Mouse (Mus musculus) lung, postnatal 25 days (tissue): Measurements from ENCODE around the gene Tmem191c.

Experiments
- DNase-seq: peaks from one replicate; pipeline ENCODE4 v3.0.0; 2022; ENCODE audit warnings: low spot score

Tmem191c gene

DNA sequence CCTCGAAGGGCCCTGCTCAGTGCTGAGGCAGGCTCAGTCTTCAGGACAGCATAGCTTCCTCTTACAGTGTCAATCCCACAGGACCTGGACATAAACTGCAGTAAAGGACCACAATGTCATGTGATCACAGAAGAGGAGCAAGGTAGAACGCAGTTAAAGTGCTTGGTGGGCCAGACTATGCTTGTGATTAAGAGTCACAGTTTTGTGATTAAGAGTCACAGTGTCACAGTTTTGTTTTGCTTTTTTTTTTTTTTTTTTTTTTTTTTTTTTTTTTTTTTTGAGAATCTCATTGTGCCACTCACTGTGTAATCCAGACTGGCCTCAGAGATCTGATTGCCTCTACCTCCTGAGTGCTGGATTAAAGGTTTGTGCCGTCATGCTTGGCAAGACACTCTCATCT lies 9.8 kb upstream of the Tmem191c start:
- DNase-seq = no peak

DNA sequence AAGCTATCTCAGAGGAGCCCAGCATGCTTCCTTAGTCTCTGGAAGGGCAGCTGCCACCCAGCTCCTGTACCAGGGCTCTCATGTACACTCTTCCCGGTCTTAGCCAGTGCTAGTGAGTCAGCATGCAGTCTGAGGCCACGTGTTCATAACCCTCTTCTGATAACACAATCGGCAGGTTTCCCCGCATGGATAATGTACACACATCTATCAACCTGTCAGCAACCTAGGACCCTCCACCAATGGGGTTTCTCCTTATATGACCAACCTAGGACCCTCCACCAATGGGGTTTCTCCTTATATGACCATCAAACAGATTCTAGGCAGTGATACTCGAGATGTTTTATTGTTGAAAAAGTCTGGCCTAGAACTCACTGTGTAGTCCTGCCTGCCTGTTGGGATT lies 7.9 kb upstream of the Tmem191c start:
- DNase-seq = no peak

DNA sequence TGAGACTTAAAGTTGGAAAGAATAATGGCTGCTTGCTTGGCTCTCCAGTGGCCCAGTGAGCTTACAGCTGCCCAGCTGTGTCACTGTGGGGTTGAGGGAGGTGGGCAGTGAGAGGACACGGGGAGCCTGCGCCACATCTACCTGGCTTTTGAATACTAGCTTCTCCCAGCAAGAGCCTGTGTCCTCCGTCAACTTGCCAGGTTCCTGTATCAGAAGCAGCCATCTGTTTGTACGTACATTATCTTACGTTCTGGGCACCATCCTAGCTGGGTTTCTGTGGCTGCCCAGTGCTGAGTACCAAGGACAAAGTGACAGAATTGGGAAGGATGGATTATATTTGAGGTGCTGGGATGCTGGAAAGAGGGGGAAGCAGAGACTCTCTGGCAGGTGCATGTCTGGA lies 6.0 kb upstream of the Tmem191c start:
- DNase-seq = no peak

DNA sequence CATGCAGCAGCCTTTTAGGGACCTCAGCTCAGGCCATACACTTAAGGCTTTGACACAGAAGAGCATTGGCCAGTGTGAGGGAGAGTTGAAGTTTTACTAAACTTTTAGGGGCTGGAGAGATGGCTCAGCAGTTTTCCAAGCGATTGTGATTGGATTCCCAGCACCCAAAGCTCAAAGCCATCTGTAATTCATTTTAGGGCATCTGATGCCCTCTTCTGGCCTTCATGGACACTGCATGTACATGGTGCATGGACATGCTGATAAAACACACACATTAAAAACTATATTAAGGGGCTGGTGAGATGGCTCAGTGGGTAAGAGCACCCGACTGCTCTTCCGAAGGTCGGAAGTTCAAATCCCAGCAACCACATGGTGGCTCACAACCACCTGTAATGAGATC lies 4.8 kb upstream of the Tmem191c start:
- DNase-seq = peak; percentile 62

DNA sequence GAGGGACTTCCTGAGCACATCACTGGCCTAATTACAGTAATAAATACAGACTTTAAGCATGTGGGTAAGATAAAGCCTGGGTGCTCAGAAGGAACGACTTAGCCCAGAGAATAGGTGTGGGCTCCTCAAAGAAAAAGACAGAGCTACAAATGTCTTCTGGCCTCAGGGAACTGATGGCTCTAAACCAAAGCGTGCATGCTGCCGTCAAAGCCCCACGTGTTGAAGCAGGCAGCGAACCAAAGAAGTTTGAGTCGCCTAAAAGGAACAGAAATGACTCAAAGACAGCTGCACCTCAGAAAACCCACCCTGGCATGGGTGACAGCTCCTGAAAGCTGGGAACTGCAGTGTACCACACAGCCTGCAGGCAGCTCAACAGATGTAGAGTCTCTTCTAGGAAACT lies 4.0 kb upstream of the Tmem191c start:
- no peak for DNase-seq

DNA sequence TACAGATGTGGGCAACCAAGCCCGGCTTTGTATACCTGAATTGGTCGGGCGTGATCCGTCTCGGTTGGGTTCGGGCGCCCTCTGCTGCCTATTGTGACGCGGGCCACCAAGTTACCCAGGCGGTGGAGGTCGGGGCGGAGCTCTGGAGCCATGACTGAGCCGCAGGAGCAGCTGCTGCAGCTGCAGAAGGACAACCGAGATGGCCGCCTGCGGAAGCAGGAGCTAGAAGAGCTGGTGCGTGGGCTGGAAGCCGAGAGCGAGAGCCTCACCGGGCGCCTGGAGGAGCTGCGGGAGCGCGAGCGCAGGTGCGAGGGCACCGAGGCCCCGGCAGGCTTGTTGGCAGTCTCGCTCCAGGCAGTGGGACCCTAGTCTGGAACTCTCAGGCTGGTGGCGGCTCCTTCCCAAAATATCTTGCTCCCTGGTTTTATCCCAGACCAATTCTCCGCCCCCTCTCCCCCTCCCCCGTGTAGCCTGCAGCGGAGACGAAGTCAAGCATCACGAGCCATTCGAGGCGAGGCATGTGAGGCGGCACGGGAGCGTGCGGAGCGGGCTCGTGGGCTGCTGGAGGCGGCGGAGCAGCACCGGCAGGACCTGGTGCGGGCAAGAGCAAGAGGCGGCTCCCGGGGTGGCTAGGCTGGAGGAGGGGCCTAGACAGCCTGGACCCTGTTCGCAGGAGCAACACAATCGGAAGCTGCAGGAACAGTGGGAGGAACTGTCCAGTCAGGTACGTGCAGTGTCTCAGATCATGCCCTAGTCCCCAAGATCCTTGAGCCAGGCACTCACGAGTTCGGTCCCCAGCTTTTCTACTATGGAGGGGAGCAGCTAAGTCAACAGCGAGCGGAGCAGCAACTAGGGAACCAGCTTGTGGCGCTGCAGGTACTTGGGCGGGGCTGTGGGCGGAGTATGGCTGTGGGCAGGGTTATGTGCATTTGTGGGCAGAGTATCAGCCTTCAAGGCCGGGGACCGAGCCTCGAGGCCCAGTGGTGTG lies 581 bp downstream of the Tmem191c start:
- peak; percentile 93 for DNase-seq

DNA sequence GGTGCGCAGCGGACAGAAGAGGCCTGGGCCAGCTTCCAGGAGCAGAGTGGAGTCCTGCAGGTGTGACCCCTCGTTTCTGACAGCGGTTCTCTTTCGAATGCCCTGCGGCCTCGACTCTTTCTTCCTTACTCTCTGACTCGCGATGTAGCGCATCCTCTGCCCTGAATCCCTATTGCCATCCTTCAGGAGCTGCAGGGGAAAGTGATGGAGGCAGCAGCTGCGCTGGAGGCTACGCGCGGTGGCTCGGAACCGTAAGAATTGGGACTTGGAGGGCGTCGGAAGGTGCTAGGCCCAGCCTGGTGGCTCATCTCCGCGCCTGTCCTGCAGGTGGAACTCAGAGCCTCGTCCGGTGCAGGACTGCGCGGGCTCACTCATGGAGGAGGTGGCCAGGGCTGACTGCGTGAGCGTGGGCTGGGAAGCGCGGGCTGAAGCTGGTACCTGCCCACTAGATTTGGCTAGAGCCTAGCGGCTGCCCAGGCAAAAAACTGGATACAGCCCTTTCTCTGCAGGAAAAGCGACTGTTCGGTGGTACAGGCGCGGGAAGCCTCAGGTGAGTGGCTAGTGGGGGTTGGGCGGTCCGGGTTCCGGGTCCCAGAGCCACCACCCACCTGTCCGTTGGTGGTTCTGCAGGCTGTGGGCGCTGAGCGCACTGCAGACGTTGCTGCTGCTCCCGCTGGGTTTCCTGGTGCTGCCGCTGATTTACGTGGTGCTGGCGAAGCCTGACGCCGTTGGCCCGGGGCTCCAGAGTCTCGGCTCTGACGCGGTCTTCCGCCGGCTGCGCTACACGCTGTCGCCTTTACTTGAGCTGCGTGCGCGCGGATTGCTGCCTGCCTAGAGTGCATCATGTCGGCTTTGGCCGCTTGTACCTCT lies 1.7 kb downstream of the Tmem191c start:
- no peak for DNase-seq

DNA sequence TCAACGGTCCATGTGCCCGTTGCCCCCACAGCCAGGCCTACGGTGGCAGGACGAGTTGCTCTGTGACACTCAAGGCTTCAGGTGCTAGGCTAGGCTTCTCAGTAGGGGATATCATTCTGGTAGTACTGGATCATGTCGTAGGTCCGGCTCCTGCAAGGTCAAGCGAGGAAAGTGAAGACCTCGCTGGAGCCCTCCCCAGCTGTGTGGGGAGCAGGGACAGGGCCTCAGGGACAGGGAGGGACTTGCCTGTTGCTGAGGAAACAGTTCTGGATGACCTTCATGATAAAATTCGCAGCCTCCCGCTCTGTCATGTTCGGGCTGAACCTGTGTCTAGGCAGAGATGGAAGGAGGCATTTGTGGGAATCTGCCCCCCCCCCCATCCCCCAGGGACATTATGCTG lies 4.6 kb downstream of the Tmem191c start:
- no peak for DNase-seq

DNA sequence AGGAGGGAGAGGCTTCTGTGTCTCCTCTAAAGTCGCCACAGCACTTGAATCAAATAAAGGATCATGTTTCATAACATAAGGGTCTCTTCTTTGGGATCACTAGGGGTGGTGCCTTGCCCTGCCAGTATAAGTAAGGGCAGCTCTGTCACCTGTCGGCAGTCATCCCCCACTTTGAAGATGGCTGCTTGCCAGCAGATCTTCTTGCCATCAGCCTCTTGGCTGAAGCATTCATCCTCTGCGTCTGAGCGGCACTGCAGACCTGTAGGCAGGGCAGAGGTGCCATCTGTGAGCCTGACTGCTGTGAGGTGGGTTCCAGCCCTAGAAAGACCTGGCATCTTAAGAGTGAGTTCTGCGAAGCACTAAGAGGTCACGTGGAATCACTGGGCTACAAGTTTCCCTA lies 7.3 kb downstream of the Tmem191c start:
- no peak for DNase-seq

DNA sequence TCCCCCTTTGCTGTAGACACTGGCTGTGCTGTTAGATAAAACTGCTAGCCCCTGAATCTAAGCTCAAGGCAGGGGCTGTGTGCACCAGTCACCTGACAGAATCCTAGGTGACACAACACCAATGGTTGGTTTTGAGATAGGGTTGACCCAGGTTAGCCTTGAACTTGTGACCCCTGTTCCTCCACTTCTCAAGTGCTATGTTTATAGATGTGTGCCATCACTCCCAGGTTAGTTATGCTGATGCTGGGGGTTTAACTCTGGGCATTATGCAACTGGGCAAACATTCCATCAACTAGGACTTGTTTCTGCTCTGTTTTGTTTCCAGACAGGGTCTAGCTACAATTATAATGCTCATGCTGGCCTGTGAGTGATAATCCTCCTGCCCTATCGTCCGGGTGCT lies 11.2 kb downstream of the Tmem191c start:
- no peak for DNase-seq

DNA sequence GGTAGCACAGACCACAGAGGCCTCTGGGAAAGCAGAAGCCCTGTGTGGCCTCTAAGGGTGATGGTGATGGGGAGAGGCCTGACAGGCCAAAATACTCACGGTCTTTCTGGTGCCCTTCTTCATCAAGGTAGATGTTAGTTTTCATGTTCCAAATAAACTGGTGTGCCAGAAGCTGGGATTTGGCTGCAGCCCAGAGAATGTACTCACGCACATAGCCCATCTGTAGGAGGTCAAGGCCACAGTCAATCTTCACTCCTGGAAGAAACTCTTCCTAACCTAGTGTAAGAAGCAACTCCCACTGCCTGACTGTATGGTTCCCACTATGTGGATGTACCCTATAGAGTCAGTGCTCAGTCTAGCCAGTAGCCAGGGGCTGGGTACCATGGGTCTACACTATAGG lies 15.1 kb downstream of the Tmem191c start:
- DNase-seq = no peak

DNA sequence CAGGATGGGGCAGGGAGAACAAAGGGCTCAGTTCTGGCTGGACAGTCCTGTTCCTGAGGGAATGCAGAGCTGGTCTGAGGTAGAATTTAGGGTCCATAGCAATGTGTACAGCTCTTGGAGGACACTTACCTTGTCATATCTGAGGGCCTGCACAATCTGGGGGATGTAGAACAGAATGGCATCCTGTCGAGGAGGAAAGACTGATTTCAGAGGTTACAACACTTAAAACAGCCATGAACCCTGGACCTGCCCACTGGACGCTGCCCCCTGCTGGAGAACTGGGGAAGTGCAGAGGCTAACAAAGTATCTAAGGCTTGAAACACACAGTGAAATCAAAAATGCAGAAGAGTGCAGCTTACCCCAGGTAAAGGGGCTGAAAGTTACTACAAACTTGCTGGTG lies 16.9 kb downstream of the Tmem191c start:
- peak; percentile 61 for DNase-seq

DNA sequence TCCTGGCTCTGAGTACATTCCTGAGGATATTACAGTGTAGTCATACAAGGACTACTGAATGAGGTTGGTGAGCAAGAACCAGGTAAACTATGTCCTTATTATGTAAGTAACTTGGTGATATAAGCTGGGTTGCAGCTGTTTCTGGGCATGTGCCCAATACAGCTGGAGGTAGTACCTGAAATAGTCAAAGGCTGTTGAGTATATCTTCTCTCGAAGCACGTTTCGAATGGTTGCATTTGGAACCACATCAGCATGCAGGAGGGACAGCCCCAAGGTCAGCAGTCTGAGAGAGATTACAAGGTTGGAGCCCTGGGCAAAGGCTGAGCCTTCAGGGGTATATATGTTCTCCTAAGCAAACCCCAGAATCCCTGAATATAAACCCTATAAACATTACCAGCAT lies 24.9 kb downstream of the Tmem191c start:
- DNase-seq = no peak

DNA sequence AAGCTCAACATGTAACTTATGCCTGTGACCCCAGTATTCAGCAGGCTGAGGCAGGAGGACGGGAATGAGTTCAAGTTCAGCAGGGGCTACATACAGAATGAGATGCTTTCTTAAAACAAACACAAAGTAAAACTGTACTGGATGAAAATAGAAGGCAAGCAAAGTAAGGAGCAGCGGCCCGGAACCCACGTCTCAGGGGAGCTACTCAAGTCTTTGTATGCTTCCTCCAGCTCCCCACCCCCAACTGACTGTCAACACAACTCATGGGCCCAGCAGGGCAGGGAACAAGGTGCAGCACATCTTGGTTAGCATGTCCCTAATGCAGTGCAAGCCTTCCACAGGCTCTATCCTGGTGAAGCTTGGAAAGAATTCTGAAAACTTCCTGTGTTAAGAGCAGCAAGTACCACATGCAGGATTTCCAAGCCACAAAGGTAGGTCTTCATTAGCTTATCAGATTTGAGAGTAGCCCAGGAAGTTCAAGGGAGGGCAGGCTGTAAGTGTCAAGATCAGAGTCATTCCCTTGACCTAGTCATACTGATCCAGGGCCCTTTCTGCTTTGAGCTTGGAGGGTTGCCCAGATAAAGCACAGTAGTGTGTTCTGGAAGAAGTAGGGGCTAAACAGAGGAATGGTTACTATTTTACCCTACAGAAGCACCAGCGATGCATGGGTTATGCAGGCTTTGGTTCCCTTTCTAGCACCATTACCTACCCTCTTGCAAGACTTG lies 27.8 kb downstream of the Tmem191c start:
- no peak for DNase-seq

DNA sequence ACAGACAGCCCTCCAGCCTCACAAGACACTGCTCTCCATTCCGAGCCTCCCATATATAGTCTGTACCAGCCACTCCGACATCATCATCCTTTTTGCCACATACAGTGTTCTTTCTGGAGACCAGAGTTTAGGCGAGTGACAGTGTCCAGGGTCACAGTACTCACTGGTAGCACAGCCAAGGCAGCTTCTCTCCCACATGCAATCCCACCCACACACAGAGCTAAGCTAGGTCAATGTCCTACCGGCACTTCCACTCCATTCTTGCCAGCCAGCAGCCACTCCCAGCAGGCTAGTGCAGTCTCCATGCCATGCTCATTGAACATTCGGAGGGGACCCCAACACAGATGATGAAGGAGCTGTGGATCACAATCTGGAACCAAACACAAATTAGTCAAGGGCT lies 31.6 kb downstream of the Tmem191c start:
- DNase-seq = no peak

DNA sequence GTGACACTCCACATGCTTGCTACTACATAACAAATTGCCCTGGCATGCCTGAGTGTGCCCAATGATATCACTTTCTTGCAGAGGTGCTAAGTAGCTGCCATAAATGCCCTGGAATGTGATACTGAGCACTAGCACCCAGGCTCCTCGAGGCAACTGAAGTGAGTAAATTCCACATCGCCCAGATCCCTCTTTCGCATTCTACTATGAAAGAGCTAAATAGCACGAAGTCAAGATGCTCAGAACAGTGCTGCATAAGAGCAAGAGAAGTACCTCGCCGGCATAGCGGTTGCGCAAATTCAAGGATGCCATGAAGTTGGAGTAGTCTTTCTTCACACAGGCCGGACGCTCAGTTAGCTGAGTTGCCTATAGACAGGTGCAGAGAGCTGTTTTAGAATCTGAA lies 33.2 kb downstream of the Tmem191c start:
- peak; percentile 36 for DNase-seq

DNA sequence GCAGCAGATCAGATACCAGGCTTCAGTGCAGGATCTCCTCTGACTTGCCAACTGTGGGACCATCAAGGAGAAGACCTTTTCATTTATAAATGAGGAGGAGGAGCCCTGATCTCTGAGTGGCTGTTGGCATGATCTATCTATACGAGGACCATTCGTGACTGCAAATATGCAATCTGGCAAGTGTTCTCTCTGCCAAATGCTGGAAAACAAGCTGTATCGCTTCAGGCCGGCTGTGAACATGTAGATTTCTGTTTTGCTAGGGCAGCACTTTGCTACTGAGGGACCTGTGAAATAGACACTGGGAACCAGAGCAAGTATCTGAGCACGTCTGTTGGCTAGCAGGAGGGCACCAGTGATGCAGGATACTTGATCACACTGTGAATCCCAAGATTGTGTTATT lies 36.7 kb downstream of the Tmem191c start:
- DNase-seq = no peak

DNA sequence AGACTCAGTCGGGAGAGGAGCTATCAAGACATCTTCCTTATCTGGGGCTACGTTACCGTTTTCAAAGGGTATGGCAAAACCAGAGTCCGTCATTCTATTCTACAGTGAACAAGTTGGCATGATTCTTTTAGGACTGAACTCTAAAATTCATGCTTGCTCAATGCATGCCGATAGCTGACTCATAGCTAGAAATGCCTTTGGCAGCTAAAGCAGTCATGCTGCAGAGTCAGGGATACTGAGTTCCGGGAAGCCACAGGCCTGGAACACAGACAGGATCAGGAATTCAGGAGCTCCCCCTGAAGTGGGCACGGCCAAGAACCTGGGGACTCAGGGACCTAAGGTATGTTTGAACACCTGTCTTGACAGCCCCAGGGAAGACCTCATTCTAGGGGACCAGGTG lies 40.7 kb downstream of the Tmem191c start:
- no peak for DNase-seq

DNA sequence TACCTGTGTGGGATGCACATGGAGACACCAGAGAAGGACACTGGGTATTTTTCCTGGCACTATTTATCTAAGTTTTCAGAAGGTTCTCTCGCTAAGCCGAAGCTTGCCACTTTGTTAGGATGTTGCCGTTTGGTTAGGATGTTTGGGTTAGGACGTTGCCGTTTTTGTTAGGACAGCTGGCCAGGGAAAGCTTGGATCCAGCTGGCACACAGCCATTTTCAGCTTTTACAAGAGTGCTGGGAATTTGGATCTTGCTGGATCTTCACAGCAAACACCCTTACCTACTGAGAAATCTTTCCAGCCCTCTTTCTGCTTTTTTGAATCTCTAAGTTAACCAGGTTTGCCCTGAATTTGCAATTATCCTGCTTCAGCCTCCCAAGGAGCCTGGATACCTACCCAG lies 45.6 kb downstream of the Tmem191c start:
- no peak for DNase-seq

DNA sequence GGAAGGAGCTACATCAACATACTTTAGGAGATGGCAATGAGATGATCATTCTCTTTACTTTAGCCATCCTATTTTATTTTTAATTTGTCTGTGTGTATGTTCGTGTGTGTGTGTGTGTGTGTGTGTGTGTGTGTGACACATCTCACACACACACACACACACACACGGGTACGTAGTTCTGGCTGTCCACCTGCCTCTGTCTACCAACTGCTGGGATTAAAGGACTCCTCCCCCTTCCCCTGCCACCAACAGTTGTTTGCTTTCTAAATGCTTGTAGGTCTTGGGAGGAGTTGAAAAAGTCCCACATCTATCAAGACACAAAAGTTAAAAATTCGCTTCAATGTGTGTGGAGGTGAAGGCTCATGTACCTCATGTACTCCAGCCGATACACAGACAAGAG lies 48.9 kb downstream of the Tmem191c start:
- no peak for DNase-seq

DNA sequence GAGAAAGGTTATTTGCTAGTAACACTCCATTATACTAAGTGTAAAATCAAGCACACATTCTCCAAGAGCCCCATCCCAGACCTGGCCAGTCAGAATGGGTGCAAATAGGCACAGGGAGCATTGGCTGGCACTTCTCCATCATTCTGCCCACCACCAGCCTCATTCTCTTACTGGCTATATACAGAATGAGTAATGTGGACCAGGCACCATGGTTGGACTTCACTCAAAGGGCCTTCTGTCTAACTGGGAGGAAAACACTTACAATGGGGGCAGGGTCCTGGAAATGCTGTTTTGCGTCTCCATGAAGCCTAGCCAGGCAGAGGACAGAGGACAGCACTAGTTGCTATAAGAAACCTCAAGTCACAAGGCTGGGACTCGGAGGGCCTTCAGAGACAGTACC lies 50.2 kb downstream of the Tmem191c start:
- DNase-seq = no peak

DNA sequence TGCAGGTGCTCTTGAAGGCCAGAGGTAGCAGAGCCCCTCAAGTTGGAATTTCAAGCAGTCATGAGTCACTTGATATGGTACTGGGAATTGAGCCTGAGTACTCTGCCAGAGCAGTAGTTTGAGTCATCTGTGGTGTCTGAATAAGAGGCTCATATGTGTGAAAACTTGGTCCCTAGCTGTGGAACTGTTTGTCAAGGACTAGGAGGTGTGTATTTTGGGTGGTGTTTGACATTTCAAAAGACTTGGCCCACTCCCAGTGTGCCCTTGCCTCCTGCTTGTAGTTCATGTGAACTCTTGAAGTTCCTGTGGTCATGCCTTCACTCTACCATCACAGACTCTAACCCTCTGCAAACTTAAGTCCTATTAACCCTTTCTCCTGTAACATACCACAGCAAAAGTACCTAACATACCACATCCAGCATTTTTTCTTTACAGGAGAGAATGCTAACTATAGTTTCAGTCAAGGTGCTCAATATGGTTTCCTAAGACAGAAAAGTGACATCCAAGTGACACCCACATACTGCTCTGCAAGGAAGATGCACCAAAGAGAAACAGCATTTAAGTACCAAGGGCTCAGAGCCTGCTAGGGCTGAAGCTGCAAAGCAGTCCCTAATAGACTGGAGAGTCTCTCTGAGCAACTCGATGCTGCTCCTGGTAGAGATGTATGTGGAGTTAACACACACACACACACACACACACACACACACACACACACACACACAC lies 54.1 kb downstream of the Tmem191c start:
- peak; percentile 16 for DNase-seq
